Mouse (Mus musculus) CH12F3 (cell line): ENCODE data around the gene Srgap3.

Experiments used
- in situ Hi-C: fragments of 300-500 bp; cut with MboI; formaldehyde crosslinking; loops from 2 replicates; pipeline ENCODE4 v1.14.3; 2020; ENCODE audit warnings: low sequenced_read_pairs

Srgap3 gene

GRCm38 (mm10) chr6:112696056-112696950, 250.8 kb downstream of the Srgap3 start, which contains the start of gene Rad18:
Gene Rad18 (minus strand): TSS chr6:112696686.
- in situ Hi-C loops, result no loop called here

DNA sequence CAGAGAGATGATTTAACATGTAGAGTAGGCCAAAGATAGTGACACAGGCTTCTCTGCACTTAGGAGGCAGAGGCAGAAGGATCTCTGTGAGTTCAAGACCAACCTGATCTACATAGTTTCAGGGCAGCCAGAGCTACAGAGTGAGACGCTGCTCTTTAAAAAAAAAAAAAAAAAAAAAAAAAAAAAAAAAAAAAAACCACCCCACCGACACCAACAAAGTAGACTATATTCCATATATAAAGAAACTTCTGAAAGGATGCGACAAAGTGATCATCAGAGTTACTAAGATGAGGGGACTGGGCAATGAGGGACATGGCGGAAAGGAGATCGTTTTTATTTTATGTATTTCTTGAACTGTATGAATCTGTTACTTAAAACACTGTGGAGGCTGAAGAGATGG, 252.6 kb downstream of the Srgap3 start:
- in situ Hi-C loops, result no loop called here

GRCm38 (mm10) chr6:112691523-112691922, 255.5 kb downstream of the Srgap3 start:
- in situ Hi-C loops, result no loop called here

DNA sequence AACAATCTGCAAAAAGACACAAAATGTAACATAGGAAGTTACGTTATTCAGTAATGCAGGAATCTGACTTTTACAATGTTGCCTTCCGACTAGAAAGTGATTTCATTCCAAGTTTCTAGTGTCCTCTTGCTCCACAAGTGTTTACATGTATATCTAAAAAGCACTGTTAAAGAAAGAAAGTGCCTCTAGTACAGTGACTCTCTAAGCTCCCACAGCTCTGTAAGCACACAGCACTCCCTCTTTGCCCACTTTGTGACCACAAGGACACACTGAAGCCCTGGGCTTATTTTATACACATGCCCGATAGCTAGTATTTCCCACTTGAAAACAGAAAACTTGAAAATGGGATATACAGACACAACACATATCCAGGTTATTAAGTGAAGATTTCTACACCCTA, 259.0 kb downstream of the Srgap3 start:
- in situ Hi-C loops, result no loop called here

DNA sequence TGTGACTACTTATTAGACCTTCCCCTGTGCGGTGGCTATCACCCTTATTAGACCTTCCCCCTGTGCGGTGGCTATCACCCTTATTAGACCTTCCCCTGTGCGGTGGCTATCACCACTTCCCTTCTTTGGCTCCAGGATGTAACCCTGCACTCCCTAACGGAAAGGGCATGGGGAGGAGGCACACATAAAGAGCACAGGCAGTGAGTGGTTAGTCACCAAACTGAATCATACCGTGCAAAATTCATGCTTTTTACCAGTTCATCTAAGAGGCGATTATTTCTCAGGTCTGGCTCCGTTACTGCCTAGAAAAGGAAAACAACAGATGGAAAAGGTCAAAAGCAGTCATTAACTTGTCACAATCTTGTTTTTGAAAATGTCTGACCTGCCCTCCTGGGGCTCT, 260.6 kb downstream of the Srgap3 start:
- in situ Hi-C loops, result no loop called here

GRCm38 (mm10) chr6:112684065-112684464, 263.0 kb downstream of the Srgap3 start:
- in situ Hi-C loops, result no loop called here
